Mouse (Mus musculus) heart, postnatal 0 days (tissue): ENCODE measurements around the gene Rtl8a. TPM values are rescaled to one million over a fixed set of nuclear protein-coding genes. Genes with fewer than 3 reads are reported as not detected.
"Not testable (repeated sequence)": the region's sequence is repeated elsewhere in the genome, so short reads cannot be mapped to it uniquely, and the experiment has no call there.

Experiments
- ATAC-seq: fragments of 200-750 bp; cut with Nextera tagmentation; 2 replicates; pipeline ENCODE4 v1.8.0; 2017; ENCODE audit warnings: low read depth, moderate number of reproducible peaks, moderate library complexity; ENCODE audit not compliant: insufficient read depth
- DNase-seq: peaks from one replicate; pipeline ENCODE4 v3.0.0-alpha.2; 2016; ENCODE audit warnings: low spot score
- H3K27ac ChIP-seq: fragments of 300-500 bp; sonication (generic); 2 replicates; pipeline ENCODE4 v1.5.1; 2014; ENCODE audit warnings: low read depth, mild to moderate bottlenecking
- H3K27me3 ChIP-seq: fragments of 300-500 bp; sonication (generic); 2 replicates; pipeline ENCODE4 v1.6.1; 2014; ENCODE audit warnings: low read length, mixed read lengths; ENCODE audit not compliant: control insufficient read depth, insufficient read depth
- H3K36me3 ChIP-seq: fragments of 300-500 bp; sonication (generic); replicated peaks from 2 replicates; pipeline ENCODE4 v1.6.1; 2014; ENCODE audit warnings: low read length, mixed read lengths; ENCODE audit not compliant: control insufficient read depth, insufficient read depth
- H3K4me1 ChIP-seq: fragments of 300-500 bp; sonication (generic); 2 replicates; pipeline ENCODE4 v1.6.1; 2014; ENCODE audit warnings: antibody characterized with exemption; ENCODE audit not compliant: control insufficient read depth, insufficient read depth
- H3K4me2 ChIP-seq: fragments of 300-500 bp; sonication (generic); 2 replicates; pipeline ENCODE4 v1.6.1; 2014; ENCODE audit warnings: low read depth, mild to moderate bottlenecking, low read length, moderate library complexity
- H3K4me3 ChIP-seq: fragments of 300-500 bp; sonication (generic); 2 replicates; pipeline ENCODE4 v1.5.1; 2014; ENCODE audit warnings: low read depth, low read length
- H3K9ac ChIP-seq: fragments of 300-500 bp; sonication (generic); replicated peaks from 2 replicates; pipeline ENCODE4 v1.6.1; 2014; ENCODE audit warnings: low read depth, low read length, mixed read lengths
- H3K9me3 ChIP-seq: fragments of 300-500 bp; sonication (generic); replicated peaks from 2 replicates; pipeline ENCODE4 v1.6.1; 2016; ENCODE audit warnings: low read length; ENCODE audit not compliant: control insufficient read depth
- CTCF ChIP-seq: IDR thresholded peaks from 2 replicates; pipeline ENCODE4 v1.5.1; 2016; ENCODE audit warnings: antibody characterized with exemption, control low read depth, low read depth
- EP300 ChIP-seq: IDR thresholded peaks from 2 replicates; pipeline ENCODE4 v1.6.1; 2016; ENCODE audit warnings: antibody characterized with exemption, low read depth
- WGBS: fragments of 180-500 bp; shearing (Covaris S2); extraction: QIAGEN DNeasy Blood & Tissue Kit; methylation state at CpG from one replicate; pipeline ENCODE4 v1.1.7; 2014; 5-methylcytosine and 5-hydroxymethylcytosine counted together
- polyA plus RNA-seq: library from polyadenylated mRNA; unstranded; fragments of >200 nt; fragmentation: Nextera tagmentation; extraction: Ambion mirVana; gene quantifications from 2 replicates; pipeline ENCODE4 v1.2.1, GENCODE M21; 2015
- total RNA-seq: library from RNA; depleted of rRNA; stranded (reverse); fragments of >200 nt; gene quantifications from 2 replicates; pipeline ENCODE4 v1.2.3, GENCODE M21; 2014; ENCODE audit warnings: low replicate concordance

Gene Rtl8a
- total and polyA plus RNA-seq, 2 experiments from 2014 or later = 121 TPM

DNA sequence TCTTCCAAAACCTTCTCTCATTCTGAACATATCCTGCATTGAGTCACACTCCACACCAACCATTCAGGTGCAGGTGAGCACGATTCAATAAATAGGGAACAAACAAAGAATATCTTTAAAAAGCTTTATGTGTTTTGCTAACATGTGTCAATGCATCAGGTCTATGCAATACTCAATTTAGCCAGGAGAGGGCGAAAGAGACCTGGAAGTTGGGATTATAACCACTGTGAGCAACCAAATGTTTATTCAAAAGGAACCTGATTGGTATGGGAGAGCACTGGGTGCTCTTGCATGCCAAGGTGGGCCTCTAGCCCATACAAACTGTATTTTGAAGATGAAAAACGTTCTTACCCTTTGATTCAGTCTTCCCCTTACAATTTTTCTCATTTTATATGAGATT lies 32.9 kb downstream of the Rtl8a start:
- Histone ChIP-seq H3K9ac (no peak overlapping the region), H3K9me3 (no peaks in the 10 kb centered on the region), H3K4me2 (no peak overlapping the region), H3K27me3 (no peaks in the 10 kb centered on the region), H3K27ac (no peak overlapping the region), H3K36me3 (no peaks in the 10 kb centered on the region), H3K4me1 (no peaks in the 10 kb centered on the region), H3K4me3 (no peak overlapping the region)
- WGBS = 3% methylated on average over 3 of the region's 3 CpGs
- ATAC-seq = no peak
- TF ChIP-seq CTCF = peak; percentile 75
- no peak for TF ChIP-seq EP300
- DNase-seq = peak; percentile 45

DNA sequence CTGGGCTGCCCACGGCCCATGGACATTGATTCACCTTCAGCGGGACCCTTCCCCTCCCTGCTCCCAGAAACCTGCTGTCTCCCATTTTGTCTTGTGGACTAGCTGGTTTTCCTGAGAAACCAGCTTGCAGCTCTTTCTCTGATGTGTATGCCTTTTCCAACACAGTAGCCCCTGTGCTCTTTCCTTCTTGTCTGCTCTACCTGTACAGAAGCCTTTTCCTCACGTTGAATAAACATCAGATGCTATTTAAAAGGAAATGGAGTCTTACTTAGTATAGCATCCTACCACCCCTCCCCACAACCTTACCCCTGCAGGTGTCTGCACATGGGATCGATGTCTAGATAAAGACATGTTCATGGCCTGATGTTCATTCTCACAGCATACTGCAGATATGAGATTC lies 34.6 kb downstream of the Rtl8a start, which contains the start of gene Gm14597:
Gm14597 (minus strand) TSS at position 101 of the 400 bp plus-strand sequence.
- DNase-seq = not testable (repeated sequence)
- WGBS = 57% methylated on average over 2 of the region's 4 CpGs
- peak within 1 kb of the TSS; percentile 54 for H3K9ac ChIP-seq

DNA sequence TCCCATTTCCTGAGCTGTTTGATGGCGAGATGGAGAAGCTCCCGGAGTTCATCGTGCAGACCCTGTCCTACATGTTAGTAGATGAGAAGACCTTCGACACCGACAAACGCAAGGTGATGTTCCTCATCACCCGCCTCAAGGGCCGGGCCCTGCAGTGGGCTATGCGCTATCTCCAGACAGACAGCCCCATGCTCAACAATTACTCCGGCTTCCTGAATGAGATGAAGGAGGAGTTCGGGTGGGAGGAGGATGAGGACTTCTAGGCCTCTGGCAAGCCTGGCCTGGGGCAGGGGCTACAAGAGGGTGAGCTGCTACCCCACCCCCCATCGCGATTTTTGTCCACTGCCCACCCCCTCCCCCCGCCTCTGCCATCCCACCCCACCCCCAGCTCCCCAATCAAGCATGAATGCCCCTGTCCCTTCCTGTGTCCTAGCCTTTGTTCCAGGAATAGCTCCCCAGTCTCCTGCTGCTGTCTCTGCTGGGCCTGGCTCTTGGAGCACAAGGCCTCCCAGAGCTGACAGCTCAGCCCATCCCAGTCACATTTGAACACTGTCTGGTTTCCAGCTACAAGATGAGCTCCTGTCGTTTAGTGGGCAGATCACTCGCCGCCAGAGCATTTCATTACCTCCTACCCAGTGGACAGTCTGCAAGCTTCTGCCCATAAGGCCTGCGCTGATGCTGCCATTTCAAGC lies 35.2 kb downstream of the Rtl8a start:
- no peak for TF ChIP-seq CTCF
- no peak for TF ChIP-seq EP300
- Histone ChIP-seq H3K4me3 (peak overlapping the region; percentile 58), H3K27me3 (no peaks in the 10 kb centered on the region), H3K4me2 (peak overlapping the region; percentile 72), H3K9ac (peak overlapping the region; percentile 54), H3K36me3 (no peaks in the 10 kb centered on the region), H3K4me1 (no peaks in the 10 kb centered on the region), H3K9me3 (no peaks in the 10 kb centered on the region), H3K27ac (peak overlapping the region; percentile 64)
- ATAC-seq (peak; percentile 34), DNase-seq (peak; percentile 6)
- 23% methylated on average over 17 of the region's 18 CpGs for WGBS

More for the DNA sequence above, 34.6 kb downstream of the Rtl8a start, which contains the start of gene Gm14597:
- ATAC-seq, H3K4me1 ChIP-seq, H3K27me3 ChIP-seq, H3K9me3 ChIP-seq, H3K36me3 ChIP-seq: not testable (repeated sequence)
- Histone ChIP-seq H3K4me3 (peak within 1 kb of the TSS; percentile 58), H3K4me2 (peak within 1 kb of the TSS; percentile 72), H3K27ac (peak within 1 kb of the TSS; percentile 64)

DNA sequence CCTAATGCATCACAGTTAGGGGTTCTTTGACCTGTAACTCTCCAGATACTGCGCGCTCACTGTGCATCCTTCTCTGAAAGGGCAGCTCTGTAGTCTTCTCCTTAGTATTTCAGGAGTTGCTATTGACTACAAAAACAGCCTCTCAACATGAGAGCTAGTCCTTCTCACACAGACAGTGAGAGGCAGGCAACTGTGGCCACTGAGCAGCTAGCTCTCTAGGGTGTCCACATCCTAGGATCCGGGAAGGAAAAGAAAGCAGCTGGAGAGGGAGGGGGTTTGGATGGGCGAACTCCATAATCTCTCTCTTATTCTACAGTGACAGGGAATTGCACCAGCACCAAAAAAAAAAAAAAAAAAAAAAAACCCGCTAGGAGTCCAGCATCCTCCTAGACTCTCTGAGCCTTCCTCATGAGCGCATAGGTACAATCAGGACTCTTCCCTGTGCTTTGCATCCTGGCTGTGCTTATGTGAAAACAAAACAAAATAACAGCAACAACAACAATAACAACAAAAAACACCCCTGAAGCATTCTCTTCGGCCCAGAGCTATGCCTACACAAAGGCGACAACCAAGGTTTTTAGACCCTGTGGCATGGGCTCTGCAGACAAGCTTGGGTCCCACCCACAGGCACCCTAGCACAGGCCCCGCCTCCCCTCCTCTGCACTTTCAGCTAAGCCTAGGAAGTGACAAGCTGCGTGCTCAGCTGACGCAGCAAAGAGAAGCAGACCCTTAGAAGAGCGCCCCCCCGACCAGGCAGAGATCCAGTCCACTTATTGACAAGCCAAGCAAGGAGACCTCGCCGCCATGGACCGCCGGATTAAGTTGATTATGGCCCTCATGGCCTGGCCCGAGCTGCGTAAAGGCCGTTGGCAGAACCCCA lies 36.0 kb downstream of the Rtl8a start, which contains the start of gene Rtl8c:
Rtl8c (plus strand) TSS at position 791 of the 880 bp plus-strand sequence.
- WGBS = 30% methylated on average over 19 of the region's 20 CpGs
- ATAC-seq (peak; percentile 87), DNase-seq (peak; percentile 40)
- peak within 1 kb of the TSS; percentile 54 for H3K9ac ChIP-seq
- peak within 1 kb of the TSS; percentile 64 for H3K27ac ChIP-seq
- peak within 1 kb of the TSS; percentile 58 for H3K4me3 ChIP-seq
- no peak for TF ChIP-seq EP300
- TF ChIP-seq CTCF = peak; percentile 6; the same call in 1 of the 2 replicates
- no peaks in the 10 kb centered on the region for H3K27me3 ChIP-seq
- no peaks in the 10 kb centered on the region for H3K4me1 ChIP-seq
- peak within 1 kb of the TSS; percentile 72 for H3K4me2 ChIP-seq
- H3K36me3 ChIP-seq = no peaks in the 10 kb centered on the region
- H3K9me3 ChIP-seq = no peaks in the 10 kb centered on the region

DNA sequence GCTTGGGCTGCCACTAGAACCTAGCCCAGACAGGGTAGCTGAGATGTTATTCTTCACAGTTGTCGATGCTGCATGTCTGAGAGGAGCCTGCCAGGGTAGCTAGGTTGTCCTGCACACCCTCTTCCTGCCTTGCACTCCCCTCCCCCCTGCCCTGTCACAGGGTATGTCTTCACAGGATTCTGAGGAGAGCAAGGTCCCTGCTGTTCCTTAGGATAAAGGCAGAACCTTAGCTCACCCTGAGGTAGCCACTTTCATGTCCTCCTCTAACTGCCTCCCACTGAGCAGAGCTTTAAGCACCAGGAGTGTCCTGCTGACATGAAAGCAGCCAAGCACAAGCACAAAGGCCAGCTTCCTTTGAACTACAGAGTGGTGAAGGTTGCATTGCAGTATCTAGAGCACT lies 37.3 kb downstream of the Rtl8a start:
- not testable (repeated sequence) for H3K4me2 ChIP-seq, H3K9ac ChIP-seq, H3K4me1 ChIP-seq, H3K36me3 ChIP-seq, DNase-seq, ATAC-seq, H3K27me3 ChIP-seq, H3K27ac ChIP-seq, H3K9me3 ChIP-seq, H3K4me3 ChIP-seq
- 69% methylated on average over 1 of the region's 1 CpGs for WGBS
